Mouse (Mus musculus) C2C12 (cell line): ENCODE measurements at regions not wholly inside any gene's neighbourhood (a gene's known extent, or its start where the extent isn't known, plus 50 kb on each side); places are given as distances from the start of the nearest gene placed in this dataset.

ENCODE experiments used
- CEBPB ChIP-seq: IDR thresholded peaks from one replicate; pipeline ENCODE4 v1.6.1; 2011; ENCODE audit warnings: low read depth, mild to moderate bottlenecking, control low read depth, moderate library complexity
- CTCF ChIP-seq: IDR thresholded peaks from one replicate; pipeline ENCODE4 v1.5.1; 2011; ENCODE audit not compliant: control insufficient read depth, insufficient read depth, insufficient read length
- FOSL1 ChIP-seq: IDR thresholded peaks from one replicate; pipeline ENCODE4 v1.8.0; 2011; ENCODE audit warnings: mild to moderate bottlenecking, low read length; ENCODE audit not compliant: poor library complexity, insufficient read depth, severe bottlenecking
- MAX ChIP-seq: IDR thresholded peaks from one replicate; pipeline ENCODE4 v1.6.1; 2011; ENCODE audit warnings: mild to moderate bottlenecking, control low read depth
- MYOD1 ChIP-seq: IDR thresholded peaks from one replicate; pipeline ENCODE4 v1.6.1; 2011; ENCODE audit warnings: low read depth; ENCODE audit not compliant: control insufficient read depth, insufficient read length
- MYOG ChIP-seq: IDR thresholded peaks from one replicate; pipeline ENCODE4 v1.6.1; 2011; ENCODE audit not compliant: control insufficient read depth, insufficient read length; ENCODE audit errors: extremely low read depth
- USF1 ChIP-seq: IDR thresholded peaks from one replicate; pipeline ENCODE4 v1.6.1; 2011; ENCODE audit warnings: low read depth, mild to moderate bottlenecking, control low read depth, moderate library complexity

GRCm38 (mm10) chr4:97431239-97431638 lies 248.3 kb upstream of the Gm10192 start:
- TF ChIP-seq MYOG, result no peak
- TF ChIP-seq CTCF, result no peak
- TF ChIP-seq CEBPB, result no peak
- TF ChIP-seq USF1, result no peak
- TF ChIP-seq FOSL1, result no peak
- no peak for TF ChIP-seq MAX
- no peak for TF ChIP-seq MYOD1
